Mouse (Mus musculus): ENCODE measurements around the gene Actl6a.
"Not testable (repeated sequence)": the region's sequence is repeated elsewhere in the genome, so short reads cannot be mapped to it uniquely, and the experiment has no call there.

Gene Actl6a

DNA sequence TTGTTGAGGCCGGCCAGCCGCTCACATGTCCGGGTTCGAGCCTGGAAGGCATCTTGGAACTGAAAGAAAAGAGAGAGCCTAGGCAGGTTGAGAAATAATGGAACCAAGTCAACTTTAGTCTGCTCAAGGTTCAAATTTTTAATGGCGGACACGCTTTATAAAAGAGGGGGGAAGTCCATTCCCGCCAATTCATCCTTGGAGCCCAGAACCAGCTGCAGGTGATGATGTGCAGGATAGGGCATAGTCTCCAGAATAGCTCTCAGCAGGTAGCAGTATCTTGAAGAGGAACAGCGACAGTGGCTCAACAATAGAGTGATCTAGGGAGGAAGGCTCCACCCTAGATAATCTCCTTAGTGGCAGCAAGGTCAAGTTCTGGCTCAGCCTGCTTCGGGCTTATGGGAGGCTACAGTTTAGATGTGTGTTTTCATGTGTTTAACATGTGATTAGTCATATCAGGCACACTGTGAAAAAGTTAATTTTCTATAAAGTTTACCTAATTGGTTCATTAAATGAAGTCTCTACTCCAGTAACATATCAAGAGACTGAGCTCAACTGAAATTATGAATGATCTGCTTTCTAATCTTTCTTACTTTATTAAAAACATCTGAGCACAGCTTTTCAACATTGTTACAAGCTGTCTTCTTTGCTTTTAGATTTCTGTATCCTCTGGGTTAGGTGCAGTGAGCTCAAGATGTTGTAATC, at the start of gene Actl6a:
Gene Actl6a, plus strand, starts transcription at position 652 of the 702 bp plus-strand sequence.
- DNase-seq: not testable (repeated sequence)

DNA sequence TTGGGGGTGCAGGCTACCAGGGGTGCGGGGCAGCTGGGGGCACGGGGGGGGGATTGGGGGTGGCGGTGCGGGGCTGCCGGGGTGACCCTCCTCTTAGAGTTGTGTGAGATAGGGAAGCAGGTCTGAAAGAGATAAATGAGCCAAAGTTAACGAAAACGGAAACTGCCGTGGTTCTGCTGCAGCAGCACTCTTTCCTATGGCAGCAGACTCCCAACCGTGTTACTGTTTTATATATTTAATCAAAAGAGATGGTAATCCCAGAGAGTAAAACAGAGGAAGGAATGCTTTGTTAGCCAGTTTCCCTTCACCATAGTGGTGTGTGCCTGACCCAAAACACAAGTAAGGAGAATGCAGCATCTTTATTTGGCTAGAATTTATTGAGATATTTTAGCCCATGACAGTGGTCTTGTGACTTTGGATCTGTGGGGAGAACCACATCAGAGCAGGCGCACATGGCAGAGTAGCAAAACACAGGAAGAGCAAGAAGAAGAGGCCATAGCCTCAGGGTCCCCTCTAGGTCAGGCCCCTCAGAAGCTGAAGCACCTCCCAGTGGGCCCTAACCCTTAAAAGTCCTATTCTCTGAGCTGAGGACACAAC, 49.6 kb upstream of the Actl6a start:
- no peak for DNase-seq

DNA sequence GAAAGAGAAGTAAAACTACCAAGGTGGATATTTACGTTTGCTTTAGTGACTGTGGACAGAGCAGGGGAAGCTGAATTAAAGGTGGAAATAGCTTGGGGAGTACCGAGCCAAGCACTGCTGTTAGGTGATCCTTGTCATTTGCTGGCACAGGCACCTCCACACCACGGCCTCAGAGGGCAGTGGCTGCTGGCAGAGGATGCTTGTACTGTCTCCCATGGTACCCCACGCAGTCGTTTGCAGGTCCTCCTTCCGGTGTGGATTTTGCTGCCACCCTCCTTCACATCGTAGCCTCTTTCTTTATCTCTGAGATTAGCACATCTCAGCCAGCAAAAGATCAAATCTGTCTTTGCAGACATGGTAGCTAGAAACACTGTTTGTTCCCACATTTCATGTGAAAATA, 47.7 kb upstream of the Actl6a start:
- no peak for DNase-seq

DNA sequence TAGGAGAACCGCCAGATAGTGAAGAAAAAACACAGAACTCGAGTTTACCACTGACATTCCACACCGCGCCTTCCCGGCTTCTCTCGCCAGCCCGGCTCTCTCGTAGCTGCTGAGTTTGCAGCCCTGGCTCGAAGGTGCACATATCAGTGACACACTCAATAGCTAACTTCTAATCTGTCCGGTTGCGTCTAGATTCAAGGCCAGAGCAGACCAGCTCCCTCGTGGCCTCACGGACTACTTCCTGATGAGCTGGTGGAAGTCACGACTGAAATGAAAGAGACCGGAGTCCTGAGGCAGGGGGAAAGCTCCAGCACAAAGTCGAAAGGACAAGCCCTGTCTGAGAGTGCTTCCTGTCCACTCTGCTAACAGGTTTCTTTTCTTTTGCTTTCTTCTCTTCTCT, 47.3 kb upstream of the Actl6a start:
- no peak for DNase-seq

DNA sequence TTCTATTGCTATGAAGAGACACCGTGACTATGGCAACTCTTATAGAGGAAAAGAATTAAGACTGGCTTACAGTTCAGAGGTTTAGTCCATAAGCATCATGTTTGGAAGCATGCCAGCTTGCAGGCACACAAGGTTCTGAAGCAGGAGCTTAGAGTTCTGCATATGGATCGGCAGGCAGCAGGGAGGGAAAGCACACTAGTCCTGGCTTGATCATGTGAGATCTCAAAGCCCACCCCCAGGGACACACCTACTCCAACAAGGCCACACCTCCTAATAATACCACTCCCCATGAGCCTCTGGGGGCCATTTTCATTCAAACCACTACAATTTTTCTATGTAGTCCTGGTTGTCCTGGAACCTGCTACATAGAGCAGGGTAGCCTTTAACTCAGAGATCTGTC, 46.6 kb upstream of the Actl6a start:
- DNase-seq: no peak

DNA sequence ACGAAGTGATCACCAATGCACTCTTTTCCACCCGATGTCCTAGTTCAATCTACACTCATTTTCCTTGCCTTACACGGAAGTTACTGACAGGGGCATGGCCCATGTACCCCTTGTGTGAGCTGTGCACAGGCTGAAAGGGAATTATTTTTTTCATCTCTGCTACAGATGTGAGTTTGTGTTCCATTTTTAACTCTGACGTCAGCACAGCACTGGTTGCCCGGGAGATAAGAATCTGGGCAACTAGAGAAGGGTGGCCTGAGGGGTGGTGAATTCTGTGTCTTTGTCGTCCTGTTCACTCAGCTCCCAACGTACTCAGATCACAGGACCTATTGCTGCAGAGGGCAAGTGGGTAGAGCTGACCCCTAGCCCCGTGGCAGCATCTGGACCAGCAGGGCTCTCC, 45.8 kb upstream of the Actl6a start:
- no peak for DNase-seq

DNA sequence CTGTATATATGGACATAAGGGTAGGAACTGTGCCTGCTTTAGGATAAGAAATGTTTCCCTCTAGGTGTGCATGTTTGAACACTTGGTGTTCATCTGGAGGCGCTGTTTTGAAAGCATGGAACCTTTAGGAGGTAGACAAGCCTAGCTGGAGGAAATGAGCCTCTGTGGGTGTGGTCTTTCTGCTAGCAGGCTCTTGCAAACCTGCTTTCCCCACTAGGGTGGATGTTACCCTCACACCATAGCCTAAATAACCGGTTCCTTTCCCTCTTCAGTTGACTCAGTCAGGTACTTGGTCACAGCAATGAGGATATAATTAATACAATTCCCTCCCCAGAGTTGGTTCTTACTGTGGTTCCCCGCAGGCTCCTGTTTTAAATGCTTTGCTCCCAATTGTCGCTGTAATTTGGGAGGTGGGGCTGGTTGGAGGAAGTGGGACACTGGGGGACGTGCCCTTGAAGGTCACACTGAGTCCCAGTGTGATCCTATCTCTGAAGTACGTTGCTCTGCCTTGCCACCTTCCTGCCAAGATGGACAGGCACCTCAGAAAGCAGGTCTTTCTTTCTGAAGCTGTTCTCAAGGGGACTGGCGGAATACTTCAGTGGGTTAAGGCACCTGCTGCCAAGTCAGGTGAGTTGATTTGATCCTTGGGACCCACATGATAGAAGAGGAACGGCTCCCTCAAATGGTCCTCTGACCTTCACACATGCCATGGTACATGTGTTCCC, 45.1 kb upstream of the Actl6a start:
- DNase-seq: no peak

DNA sequence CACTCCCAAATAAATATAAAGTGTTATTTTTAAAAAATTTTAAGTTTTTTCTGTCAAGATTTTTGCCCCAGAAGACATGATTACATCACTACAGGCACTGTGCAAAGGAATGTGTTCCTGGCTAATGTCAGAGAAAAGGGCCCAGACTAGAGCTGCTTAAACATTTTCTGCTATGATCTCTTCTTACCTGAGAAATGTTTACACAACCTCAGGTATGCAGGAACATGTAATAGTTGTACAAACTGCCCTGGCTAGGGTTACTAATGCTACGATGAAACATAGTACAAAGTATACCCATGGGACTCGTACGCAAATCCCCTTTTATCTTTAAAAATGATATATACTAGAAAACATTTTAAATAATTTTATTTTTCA, 44.6 kb upstream of the Actl6a start:
- no peak for DNase-seq

DNA sequence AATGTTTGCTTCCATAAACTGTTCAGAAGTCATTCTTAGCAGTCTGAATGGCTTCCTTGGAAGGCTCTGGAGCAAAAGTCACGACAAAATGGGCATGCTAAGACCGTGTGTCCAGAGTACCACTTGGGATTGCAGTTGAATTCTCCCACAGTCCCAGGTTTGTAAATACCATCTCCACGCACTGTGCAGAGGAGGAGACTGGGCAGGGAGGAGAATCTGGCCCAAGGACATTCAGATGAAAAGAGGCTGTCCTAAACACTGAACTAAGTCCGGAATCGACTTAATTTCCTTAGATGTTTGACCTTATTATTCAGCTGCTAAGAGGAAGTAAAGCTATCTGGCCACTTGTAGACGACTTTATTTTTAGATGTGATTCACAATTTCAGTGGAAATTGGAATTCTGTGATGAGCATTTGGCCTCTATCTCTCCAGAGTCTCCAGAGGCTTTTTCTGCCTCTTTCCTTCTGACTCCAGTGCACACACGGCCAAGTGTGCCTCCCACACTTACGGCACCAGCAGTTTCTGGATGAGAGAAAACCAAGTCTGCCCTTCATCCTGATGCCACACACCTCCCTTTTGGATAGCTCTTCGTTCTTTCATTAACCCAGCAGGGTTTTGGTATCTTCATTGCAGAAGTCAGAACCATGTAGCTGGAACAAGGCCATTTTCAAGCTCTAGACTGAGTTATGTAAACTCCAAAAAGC, 37.7 kb upstream of the Actl6a start:
- DNase-seq: no peak

DNA sequence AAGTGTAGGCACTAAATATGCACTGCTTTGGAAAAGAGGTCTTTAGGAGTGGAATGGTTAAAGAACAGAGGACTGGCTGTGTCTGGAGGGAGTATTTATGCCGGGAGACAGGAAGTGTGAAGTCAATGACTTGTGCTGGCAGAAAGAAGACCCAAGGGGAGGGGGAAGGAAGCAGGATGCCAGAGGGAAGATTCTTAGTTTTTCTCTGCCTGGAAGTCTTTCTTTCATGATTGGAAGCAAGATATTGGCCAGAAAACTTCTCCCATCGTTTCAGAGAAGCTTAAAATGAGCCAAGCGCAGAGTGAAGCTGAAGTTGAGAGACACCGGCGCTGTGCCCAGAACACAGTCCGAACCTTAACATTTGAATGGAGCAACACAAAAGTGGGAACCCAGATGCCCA, 36.9 kb upstream of the Actl6a start:
- peak; percentile 17 for DNase-seq

DNA sequence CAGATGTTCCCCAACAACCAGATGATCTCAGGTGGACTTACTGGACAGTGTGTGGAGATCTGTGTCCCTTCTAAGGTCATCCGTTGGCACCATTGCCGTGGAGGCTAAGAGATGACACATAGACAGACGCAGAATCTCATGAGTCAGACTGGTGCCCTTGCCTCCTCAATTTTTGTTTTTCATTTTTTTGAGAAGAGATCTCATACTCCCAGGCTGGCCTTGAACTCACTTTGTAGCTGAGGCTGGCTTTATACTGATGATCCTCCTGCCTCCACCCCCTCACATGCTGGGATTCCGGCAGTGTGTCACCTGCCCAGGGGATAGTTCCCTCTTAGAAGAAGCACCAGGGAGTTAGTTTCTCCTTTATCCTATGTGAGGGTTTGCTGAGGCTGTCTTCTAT, 35.9 kb upstream of the Actl6a start:
- DNase-seq: no peak

DNA sequence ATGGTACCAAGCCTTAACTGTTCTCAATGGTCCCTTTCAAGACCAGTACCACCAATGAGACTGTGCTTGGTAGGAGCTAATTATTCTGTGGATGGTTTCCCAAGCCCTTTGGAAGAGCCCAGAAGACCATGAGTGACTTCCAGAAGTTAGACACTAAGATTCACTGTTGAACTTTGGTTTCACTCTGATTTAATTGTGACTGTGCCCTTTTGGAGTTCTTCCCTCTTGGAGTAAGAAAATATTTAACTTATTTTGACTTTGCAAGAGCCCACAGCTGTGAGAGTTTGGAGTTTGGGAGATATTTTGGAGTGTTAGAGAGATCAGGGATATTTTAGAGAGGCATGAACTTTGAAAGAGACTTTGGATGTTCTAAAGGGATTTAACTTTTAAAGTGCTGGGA, 32.9 kb upstream of the Actl6a start:
- DNase-seq: no peak

DNA sequence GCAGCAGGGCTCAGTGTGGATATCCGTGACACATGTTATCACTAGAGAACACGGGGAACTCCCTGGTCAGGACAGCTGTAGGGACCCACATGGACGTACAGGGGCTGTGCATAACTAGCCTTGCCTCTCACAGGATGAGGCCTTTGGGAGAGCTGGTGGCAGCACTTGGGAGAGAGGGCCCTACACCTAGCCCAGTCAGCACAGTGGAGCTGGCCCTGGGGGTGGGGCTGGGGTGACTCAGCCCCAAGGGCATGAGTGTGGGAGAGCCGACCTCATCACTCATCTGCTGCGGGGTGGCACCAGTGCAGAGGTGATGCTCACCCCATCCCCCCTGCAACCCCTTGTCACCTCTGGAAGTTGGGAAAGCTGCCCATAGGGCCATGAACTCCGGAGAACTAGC, 29.7 kb upstream of the Actl6a start:
- DNase-seq: no peak

DNA sequence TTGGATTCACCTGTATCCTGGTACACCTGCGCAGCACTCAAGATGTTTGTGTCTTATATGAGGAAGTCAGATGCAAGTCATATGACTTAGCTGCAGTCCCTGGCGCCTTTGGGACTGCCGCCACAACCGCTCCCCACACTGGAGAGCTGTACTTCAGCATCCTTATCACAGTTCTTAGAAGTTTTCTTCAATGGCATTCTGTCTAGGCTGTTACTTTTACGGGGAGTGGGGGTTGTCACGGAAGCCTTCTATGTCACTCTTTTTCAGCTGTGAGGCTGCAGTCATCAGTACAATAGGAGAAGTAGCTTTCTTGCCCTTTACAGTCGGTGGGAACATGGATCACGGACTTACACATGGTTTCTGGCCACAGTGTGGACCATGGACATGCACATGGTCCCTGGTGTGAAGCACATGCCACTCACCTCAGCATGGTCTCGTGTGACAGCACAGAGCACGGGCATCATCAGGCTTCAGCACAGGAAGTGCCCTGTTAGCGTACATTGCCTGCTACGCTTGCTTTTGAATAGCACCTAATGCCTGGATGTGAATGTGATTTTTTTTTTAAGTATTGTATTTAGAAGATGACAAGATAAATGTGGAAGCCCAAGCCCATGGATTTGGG, 23.1 kb upstream of the Actl6a start:
- no peak for DNase-seq

DNA sequence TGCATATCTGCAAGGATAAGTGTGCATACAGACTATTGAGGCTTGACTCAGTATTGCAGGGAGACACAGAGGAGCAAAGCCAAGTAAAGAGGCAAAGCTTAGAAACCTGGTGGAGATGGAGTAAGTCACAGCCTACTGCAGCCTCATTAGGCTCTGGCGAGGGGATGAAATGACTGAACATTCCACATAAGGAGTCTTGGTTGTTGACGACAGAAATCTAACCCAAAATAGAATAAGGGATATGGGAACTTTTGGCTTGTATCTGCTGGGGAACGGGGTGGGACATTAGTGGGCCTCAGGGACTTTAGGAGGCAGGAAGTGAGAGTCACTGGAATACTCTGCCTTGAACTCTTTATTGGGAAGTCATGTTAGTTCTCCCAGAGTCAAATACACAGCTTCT, 21.5 kb upstream of the Actl6a start:
- no peak for DNase-seq

DNA sequence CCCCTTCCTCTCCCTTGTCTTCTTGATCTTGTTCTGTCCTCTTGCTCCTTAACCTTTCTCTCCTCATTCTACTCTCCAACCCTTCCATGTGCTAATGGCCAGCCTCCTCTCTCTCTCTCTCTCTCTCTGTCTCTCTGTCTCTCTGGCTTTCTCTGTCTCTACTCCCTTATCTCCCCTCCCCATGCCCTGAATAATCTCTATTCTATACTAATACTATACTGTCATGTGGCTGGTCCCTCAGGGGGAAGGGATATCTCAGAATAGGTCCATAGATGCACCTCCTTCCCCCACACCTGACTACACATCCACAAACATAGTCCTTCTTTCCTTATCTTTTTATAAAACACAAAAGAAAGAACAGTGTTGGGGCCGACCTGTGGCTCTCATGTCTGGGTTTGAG, 19.6 kb upstream of the Actl6a start:
- DNase-seq: no peak

DNA sequence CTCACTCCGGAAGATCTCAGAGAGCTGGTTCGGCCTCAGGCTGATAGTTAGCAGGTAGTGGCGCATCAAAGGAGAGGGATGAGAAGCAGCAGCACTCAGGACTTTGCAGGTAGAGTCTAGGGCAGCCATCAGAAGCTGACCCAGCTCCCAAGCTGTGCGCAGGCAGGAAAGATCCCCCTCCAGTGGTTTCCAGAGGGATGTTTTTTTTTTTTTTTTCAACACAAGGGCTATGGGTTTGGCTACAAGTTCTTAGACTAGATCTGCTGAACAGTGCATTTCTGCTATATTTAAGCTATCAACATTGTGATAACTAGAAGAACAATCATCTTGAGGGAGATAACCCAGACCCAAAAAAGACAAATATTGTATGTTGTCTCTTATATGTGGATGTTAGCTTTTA, 18.9 kb upstream of the Actl6a start:
- DNase-seq: no peak

DNA sequence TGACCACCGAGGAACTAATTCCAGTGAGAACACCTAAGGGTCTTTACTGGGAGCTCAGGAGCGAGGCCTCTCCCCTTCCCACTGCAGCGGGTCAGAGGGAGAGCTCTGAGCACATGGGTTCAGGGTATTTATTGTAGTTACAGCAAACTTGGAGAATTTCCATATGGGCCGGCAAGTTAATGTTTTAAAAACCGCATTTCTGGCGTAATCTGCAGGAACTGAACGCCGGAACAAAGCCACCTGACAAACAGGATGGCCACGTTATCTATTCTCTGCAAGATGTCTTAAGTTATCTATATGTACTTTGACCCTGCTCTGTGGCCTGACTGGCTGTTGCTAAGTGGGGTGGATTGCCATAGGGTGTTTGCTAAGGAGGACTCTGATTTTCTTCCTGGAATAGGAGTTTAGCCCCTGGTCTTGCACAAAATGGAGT, 16.5 kb upstream of the Actl6a start:
- no peak for DNase-seq

DNA sequence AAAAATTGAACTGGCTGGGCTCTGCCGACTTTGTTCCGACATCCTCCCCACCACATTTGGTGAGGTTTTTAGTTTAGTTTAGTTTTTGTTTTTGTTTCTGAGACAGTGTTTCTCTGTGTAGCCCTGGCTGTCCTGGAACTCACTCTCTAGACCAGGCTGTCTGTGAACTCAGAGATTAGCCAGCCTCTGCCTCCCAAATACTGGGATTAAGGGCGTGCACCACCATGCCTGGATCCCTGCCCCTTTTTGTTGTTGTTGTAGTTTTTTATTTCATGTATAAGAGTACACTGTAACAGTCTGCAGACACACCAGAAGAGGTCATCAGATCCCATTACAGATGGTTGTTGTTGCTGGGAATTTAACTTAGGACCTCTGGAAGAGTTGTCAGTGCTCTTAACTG, 16.1 kb upstream of the Actl6a start:
- no peak for DNase-seq

DNA sequence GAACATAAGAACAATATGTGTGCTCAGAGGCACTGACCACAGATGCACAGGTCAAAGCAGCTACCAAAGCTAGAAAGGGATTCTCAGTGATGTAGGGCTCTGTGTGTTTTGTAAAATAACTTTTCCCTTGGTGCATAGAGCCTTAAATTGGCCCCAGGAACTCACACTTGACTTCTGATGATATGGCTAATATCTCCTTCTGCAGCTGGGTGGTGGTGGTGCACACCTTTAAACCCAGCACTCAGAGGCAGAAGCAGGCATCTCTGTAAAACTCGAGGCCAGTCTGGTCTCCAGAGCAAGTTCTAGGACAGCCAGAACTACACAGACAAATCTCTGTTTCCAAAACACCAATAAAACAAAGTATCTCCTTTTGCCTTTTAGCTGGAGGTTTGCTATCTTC, 15.2 kb upstream of the Actl6a start:
- no peak for DNase-seq

DNA sequence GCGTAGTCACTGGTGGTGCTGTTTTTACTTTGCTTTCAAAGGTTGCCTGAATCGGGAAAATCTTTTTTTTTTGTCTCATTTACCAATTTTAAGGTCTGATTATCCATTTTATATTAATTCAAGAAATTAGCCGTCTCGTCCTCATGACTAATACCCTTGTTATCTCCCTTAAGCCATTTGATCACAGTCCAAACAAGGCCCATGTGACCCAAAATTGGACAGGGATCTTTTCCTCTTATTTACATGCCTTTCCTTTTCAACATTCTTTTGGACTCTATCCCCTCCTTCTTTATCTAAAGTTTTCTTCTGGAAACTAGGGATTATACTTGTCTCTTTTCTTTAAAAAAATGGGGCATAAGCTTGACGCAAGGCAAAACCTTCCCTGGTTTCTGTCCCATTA, 14.3 kb upstream of the Actl6a start:
- DNase-seq: no peak

DNA sequence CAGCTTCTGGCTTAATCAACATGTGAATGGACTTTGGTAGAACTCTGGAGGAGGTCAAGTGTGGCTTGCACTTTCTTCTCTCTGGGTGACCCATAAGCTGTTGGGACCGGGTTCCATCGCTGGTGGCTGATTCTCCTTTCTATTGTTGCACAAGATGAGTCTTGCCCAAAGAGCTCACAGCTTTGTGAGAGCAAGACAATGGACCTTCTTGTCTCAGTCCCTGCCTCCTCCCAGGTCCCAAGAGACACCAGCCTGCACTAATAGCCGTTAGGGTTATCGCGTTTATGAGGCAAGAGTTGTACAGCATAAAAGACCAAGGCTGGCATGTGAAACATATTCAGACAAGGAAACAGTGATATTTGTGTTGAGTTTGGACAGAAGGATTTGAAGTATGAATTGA, 11.9 kb upstream of the Actl6a start:
- DNase-seq: no peak
